Mouse (Mus musculus): ENCODE results near the gene Nfkb1.

Gene Nfkb1

GRCm38 (mm10) chr3:135578588-135579140 is 112.7 kb downstream of the Nfkb1 start:
- TF ChIP-seq GATA4 (IDR thresholded peaks at IDR 0.05; ENCODE audit: insufficient replicate concordance, low read length) = no peak

- no peak for TF ChIP-seq GATA4 (IDR thresholded peaks at IDR 0.05; ENCODE audit: insufficient replicate concordance, low read length)
Measured at GRCm38 (mm10) chr3:135575126-135575525, 116.2 kb downstream of the Nfkb1 start.

GRCm38 (mm10) chr3:135573051-135573450 is 118.3 kb downstream of the Nfkb1 start:
- TF ChIP-seq GATA4 (IDR thresholded peaks at IDR 0.05; ENCODE audit: insufficient replicate concordance, low read length) = no peak

GRCm38 (mm10) chr3:135571540-135571939 is 119.8 kb downstream of the Nfkb1 start:
- no peak for TF ChIP-seq GATA4 (IDR thresholded peaks at IDR 0.05; ENCODE audit: insufficient replicate concordance, low read length)

- TF ChIP-seq GATA4 (IDR thresholded peaks at IDR 0.05; ENCODE audit: insufficient replicate concordance, low read length) = no peak
Measured at GRCm38 (mm10) chr3:135568633-135569032, 122.7 kb downstream of the Nfkb1 start.

- TF ChIP-seq GATA4 (IDR thresholded peaks at IDR 0.05; ENCODE audit: insufficient replicate concordance, low read length) = no peak
Measured at GRCm38 (mm10) chr3:135567888-135568287, 123.5 kb downstream of the Nfkb1 start.

GRCm38 (mm10) chr3:135565306-135565705 is 126.0 kb downstream of the Nfkb1 start:
- no peak for TF ChIP-seq GATA4 (IDR thresholded peaks at IDR 0.05; ENCODE audit: insufficient replicate concordance, low read length)

- TF ChIP-seq GATA4 (IDR thresholded peaks at IDR 0.05; ENCODE audit: insufficient replicate concordance, low read length) = no peak
Measured at GRCm38 (mm10) chr3:135564706-135565105, 126.6 kb downstream of the Nfkb1 start.

- TF ChIP-seq GATA4 (IDR thresholded peaks at IDR 0.05; ENCODE audit: insufficient replicate concordance, low read length) = no peak
Measured at GRCm38 (mm10) chr3:135563163-135563689, 128.1 kb downstream of the Nfkb1 start.

- TF ChIP-seq GATA4 (IDR thresholded peaks at IDR 0.05; ENCODE audit: insufficient replicate concordance, low read length) = no peak
Measured at GRCm38 (mm10) chr3:135562036-135562435, 129.3 kb downstream of the Nfkb1 start.

GRCm38 (mm10) chr3:135556851-135557662 is 134.3 kb downstream of the Nfkb1 start:
- TF ChIP-seq GATA4 (IDR thresholded peaks at IDR 0.05; ENCODE audit: insufficient replicate concordance, low read length) = no peak

- no peak for TF ChIP-seq GATA4 (IDR thresholded peaks at IDR 0.05; ENCODE audit: insufficient replicate concordance, low read length)
Measured at GRCm38 (mm10) chr3:135556052-135556587, 135.2 kb downstream of the Nfkb1 start.

GRCm38 (mm10) chr3:135555192-135555591 is 136.2 kb downstream of the Nfkb1 start:
- TF ChIP-seq GATA4 (IDR thresholded peaks at IDR 0.05; ENCODE audit: insufficient replicate concordance, low read length) = no peak

GRCm38 (mm10) chr3:135552874-135553273 is 138.5 kb downstream of the Nfkb1 start:
- TF ChIP-seq GATA4 (IDR thresholded peaks at IDR 0.05; ENCODE audit: insufficient replicate concordance, low read length) = no peak

GRCm38 (mm10) chr3:135547298-135547697 is 144.0 kb downstream of the Nfkb1 start:
- no peak for TF ChIP-seq GATA4 (IDR thresholded peaks at IDR 0.05; ENCODE audit: insufficient replicate concordance, low read length)
